Mouse (Mus musculus) MEL (cell line): Measurements from ENCODE around the gene Ipcef1. TPM values are rescaled to one million over a fixed set of nuclear protein-coding genes. Genes with fewer than 3 reads are reported as not detected.

Source experiments
- DNase-seq: peaks from one replicate; pipeline ENCODE4 v3.0.0; 2011; ENCODE audit warnings: low read depth, low spot score
- H3K27ac ChIP-seq: 2 replicates; pipeline ENCODE4 v1.5.1; 2012; ENCODE audit warnings: low read depth, mild to moderate bottlenecking, control low read depth, low read length, moderate library complexity; ENCODE audit not compliant: control insufficient read depth
- H3K27me3 ChIP-seq, 2 experiments: fragments of 150-350 bp in 1 of 2; sonication (generic) in 1 of 2; 2 replicates each; pipeline ENCODE4 v1.6.1; 2012; ENCODE audit warnings: low read length in 2 of 2, mild to moderate bottlenecking in 2 of 2, improper control_type of control experiment in 1 of 2, moderate library complexity in 1 of 2; ENCODE audit not compliant: insufficient read depth in 2 of 2, control insufficient read depth in 1 of 2
- H3K36me3 ChIP-seq, 2 experiments: 2 replicates each; pipeline ENCODE4 v1.6.1; 2012 to 2014; ENCODE audit warnings: low read length in 2 of 2, improper control_type of control experiment in 1 of 2, inconsistent platforms in 1 of 2, mild to moderate bottlenecking in 1 of 2; ENCODE audit not compliant: insufficient read depth in 2 of 2, control insufficient read depth in 1 of 2
- H3K4me1 ChIP-seq, 2 experiments: fragments of 150-350 bp in 1 of 2; sonication (generic) in 1 of 2; 2 replicates each; pipeline ENCODE4 v1.6.1; 2012; ENCODE audit warnings: low read length in 2 of 2, improper control_type of control experiment in 1 of 2, mild to moderate bottlenecking in 1 of 2; ENCODE audit not compliant: insufficient read depth in 2 of 2, control insufficient read depth in 1 of 2
- H3K4me3 ChIP-seq, 2 experiments: fragments of 150-350 bp in 1 of 2; sonication (generic) in 1 of 2; 2 replicates each; pipeline ENCODE4 v1.5.1; 2012; ENCODE audit warnings: low read depth in 2 of 2, low read length in 2 of 2, mild to moderate bottlenecking in 2 of 2, moderate library complexity in 2 of 2, control low read depth in 1 of 2, improper control_type of control experiment in 1 of 2; ENCODE audit not compliant: control insufficient read depth in 1 of 2, insufficient read depth in 1 of 2
- H3K79me2 ChIP-seq: 2 replicates; pipeline ENCODE4 v1.6.1; 2012; ENCODE audit warnings: mild to moderate bottlenecking, low read length, moderate library complexity; ENCODE audit not compliant: control insufficient read depth, poor library complexity, insufficient read depth
- H3K9ac ChIP-seq: 2 replicates; pipeline ENCODE4 v1.6.1; 2012; ENCODE audit warnings: low read depth, mild to moderate bottlenecking, control low read depth, low read length, moderate library complexity; ENCODE audit not compliant: control insufficient read depth, poor library complexity, severe bottlenecking
- H3K9me3 ChIP-seq: fragments of 150-350 bp; sonication (generic); replicated peaks from 2 replicates; pipeline ENCODE4 v1.6.1; 2012; ENCODE audit warnings: mild to moderate bottlenecking, low read length, improper control_type of control experiment, moderate library complexity; ENCODE audit not compliant: insufficient read depth
- BHLHE40 ChIP-seq: IDR thresholded peaks from 2 replicates; pipeline ENCODE4 v1.6.1; 2012; ENCODE audit warnings: low read depth, mild to moderate bottlenecking, inconsistent platforms, low read length, improper control_type of control experiment, borderline replicate concordance
- CHD1 ChIP-seq: IDR thresholded peaks from 2 replicates; pipeline ENCODE4 v1.6.1; 2012; ENCODE audit warnings: low read depth, mild to moderate bottlenecking, inconsistent platforms, low read length, improper control_type of control experiment
- ELF1 ChIP-seq: IDR thresholded peaks from 2 replicates; pipeline ENCODE4 v1.6.1; 2014; ENCODE audit warnings: low read depth, mild to moderate bottlenecking, inconsistent platforms, low read length, improper control_type of control experiment, moderate library complexity
- ETS1 ChIP-seq: IDR thresholded peaks from 2 replicates; pipeline ENCODE4 v1.6.1; 2012; ENCODE audit warnings: low read depth, mild to moderate bottlenecking, inconsistent platforms, low read length, improper control_type of control experiment, moderate library complexity
- GABPA ChIP-seq: IDR thresholded peaks from 2 replicates; pipeline ENCODE4 v1.6.1; 2012; ENCODE audit warnings: low read depth, mild to moderate bottlenecking, inconsistent platforms, low read length, improper control_type of control experiment, moderate library complexity
- JUND ChIP-seq: IDR thresholded peaks from 2 replicates; pipeline ENCODE4 v1.6.1; 2011; ENCODE audit warnings: low read depth, mild to moderate bottlenecking, improper control_type of control experiment, low read length
- MAX ChIP-seq: IDR thresholded peaks from 2 replicates; pipeline ENCODE4 v1.6.1; 2011; ENCODE audit warnings: low read length, improper control_type of control experiment
- MAZ ChIP-seq: IDR thresholded peaks from 2 replicates; pipeline ENCODE4 v1.6.1; 2012; ENCODE audit warnings: low read depth, mild to moderate bottlenecking, inconsistent platforms, low read length, improper control_type of control experiment
- MYC ChIP-seq: IDR thresholded peaks from 2 replicates; pipeline ENCODE4 v1.6.1; 2011; ENCODE audit warnings: low read depth, mild to moderate bottlenecking, low read length, improper control_type of control experiment, moderate library complexity
- POLR2A ChIP-seq, 2 experiments: IDR thresholded peaks; 2 replicates each; pipeline ENCODE4 v1.6.1; 2011 to 2012; ENCODE audit warnings: low read length in 2 of 2, mild to moderate bottlenecking in 2 of 2, control low read depth in 1 of 2, improper control_type of control experiment in 1 of 2, low read depth in 1 of 2, moderate library complexity in 1 of 2; ENCODE audit not compliant: control insufficient read depth in 1 of 2, insufficient read depth in 1 of 2, poor library complexity in 1 of 2
- POLR2AphosphoS2 ChIP-seq: IDR thresholded peaks from 2 replicates; pipeline ENCODE4 v1.6.1; 2011; ENCODE audit warnings: low read length, improper control_type of control experiment
- POLR2AphosphoS5 ChIP-seq: IDR thresholded peaks from 2 replicates; pipeline ENCODE4 v1.6.1; 2012; ENCODE audit warnings: low read depth, borderline replicate concordance, mild to moderate bottlenecking, inconsistent platforms, low read length, moderate library complexity, mixed read lengths
- RAD21 ChIP-seq: IDR thresholded peaks from 2 replicates; pipeline ENCODE4 v1.6.1; 2011; ENCODE audit warnings: mild to moderate bottlenecking, low read depth, low read length, improper control_type of control experiment
- RCOR1 ChIP-seq: IDR thresholded peaks from 2 replicates; pipeline ENCODE4 v1.6.1; 2012; ENCODE audit warnings: low read depth, mild to moderate bottlenecking, inconsistent platforms, low read length, improper control_type of control experiment
- SMC3 ChIP-seq: IDR thresholded peaks from 2 replicates; pipeline ENCODE4 v1.6.1; 2011; ENCODE audit warnings: low read depth, low read length, improper control_type of control experiment
- TBP ChIP-seq: IDR thresholded peaks from 2 replicates; pipeline ENCODE4 v1.8.0; 2011; ENCODE audit warnings: low read depth, low read length, improper control_type of control experiment
- UBTF ChIP-seq: IDR thresholded peaks from 2 replicates; pipeline ENCODE4 v1.6.1; 2012; ENCODE audit warnings: low read depth, mild to moderate bottlenecking, inconsistent platforms, low read length, improper control_type of control experiment, moderate library complexity, borderline replicate concordance; ENCODE audit not compliant: insufficient read depth
- USF1 ChIP-seq: IDR thresholded peaks from 2 replicates; pipeline ENCODE4 v1.6.1; 2014; ENCODE audit warnings: low read depth, mild to moderate bottlenecking, inconsistent platforms, low read length, improper control_type of control experiment, moderate library complexity
- ZC3H11A ChIP-seq: IDR thresholded peaks from 2 replicates; pipeline ENCODE4 v1.6.1; 2012; ENCODE audit warnings: low read depth, mild to moderate bottlenecking, inconsistent platforms, low read length, improper control_type of control experiment
- ZKSCAN1 ChIP-seq: IDR thresholded peaks from 2 replicates; pipeline ENCODE4 v1.6.1; 2012; ENCODE audit warnings: low read depth, mild to moderate bottlenecking, inconsistent platforms, low read length, improper control_type of control experiment, moderate library complexity
- ZMIZ1 ChIP-seq: IDR thresholded peaks from 2 replicates; pipeline ENCODE4 v1.6.1; 2012; ENCODE audit warnings: low read depth, mild to moderate bottlenecking, inconsistent platforms, low read length, improper control_type of control experiment, moderate library complexity
- ZNF384 ChIP-seq: IDR thresholded peaks from 2 replicates; pipeline ENCODE4 v1.6.1; 2012; ENCODE audit warnings: low read depth, mild to moderate bottlenecking, inconsistent platforms, low read length, improper control_type of control experiment
- polyA plus RNA-seq, 2 experiments: library from polyadenylated mRNA; stranded (reverse) in 1 of 2; unstranded in 1 of 2; fragments of >175 nt in 1 of 2; fragments of >200 nt in 1 of 2; gene quantifications; 2 replicates each; pipeline versions ENCODE4 v1.2.1 to v1.2.4; 2012; ENCODE audit warnings: low replicate concordance in 2 of 2, low read depth in 1 of 2; ENCODE audit not compliant: insufficient read length in 2 of 2, insufficient read depth in 1 of 2, missing spikeins in 1 of 2
- total RNA-seq: library from RNA; depleted of rRNA; stranded (reverse); fragments of 300-350 nt; gene quantifications from 2 replicates; pipeline ENCODE4 v1.2.3, GENCODE M21; 2012

The Ipcef1 gene
- total and polyA plus RNA-seq, 3 experiments: not detected

DNA sequence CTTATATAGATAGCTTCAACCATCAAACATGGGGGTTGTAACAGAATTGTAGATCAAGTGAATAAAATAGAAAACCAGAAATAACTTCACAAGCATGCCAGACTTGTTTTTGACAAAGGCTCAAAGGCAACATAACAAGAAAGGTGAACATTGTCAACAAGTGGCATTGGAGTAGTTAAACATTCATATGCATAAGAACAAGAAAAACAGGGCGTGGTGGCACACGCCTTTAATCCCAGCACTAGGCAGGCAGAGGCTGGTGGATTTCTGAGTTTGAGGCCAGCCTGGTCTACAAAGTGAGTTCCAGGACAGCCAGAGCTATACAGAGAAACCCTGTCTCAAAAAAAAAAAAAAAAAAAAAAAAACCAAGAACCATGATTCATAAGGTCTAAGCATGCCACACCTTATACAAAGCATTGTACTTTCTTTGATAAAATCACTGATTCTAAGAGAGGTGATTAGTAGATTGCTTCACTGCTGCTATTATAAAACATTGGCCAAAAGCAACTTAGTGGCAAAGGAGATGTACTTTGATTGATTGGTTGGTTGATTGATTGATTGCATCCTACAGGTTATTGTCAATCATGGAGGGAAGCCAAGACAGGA, 173.9 kb downstream of the Ipcef1 start:
- Histone ChIP-seq H3K9ac (no peak overlapping the region), H3K4me3 (no peak overlapping the region), H3K79me2 (no peaks in the 10 kb centered on the region), H3K4me1 (no peaks in the 10 kb centered on the region), H3K27ac (no peak overlapping the region), H3K9me3 (no peaks in the 10 kb centered on the region), H3K36me3 (no peaks in the 10 kb centered on the region), H3K27me3 (no peaks in the 10 kb centered on the region)
- TF ChIP-seq RCOR1 (no peak), ZC3H11A (no peak), ZMIZ1 (no peak), TBP (no peak), POLR2AphosphoS5 (no peak), JUND (no peak), GABPA (no peak), MYC (no peak), SMC3 (no peak), MAZ (no peak), BHLHE40 (no peak), UBTF (no peak)
- no peak for DNase-seq

DNA sequence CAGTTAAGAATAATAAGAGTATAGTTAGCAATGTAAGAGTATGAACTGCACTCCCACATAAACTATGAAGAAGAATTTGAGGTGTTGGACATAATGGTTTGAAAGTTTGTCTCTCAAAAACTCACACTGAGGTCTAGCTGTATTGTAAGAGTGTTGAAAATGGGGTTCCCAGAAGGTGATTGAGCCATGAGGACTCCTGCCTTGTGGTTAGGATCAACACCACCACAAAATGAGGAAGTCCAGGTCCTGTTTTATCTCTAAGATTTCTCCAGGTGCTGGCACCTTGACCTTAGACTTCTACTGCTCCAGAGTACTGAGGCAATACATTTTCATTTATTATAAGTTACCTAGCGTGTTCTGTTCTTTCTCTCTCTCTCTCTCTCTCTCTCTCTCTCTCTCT, 178.4 kb downstream of the Ipcef1 start:
- TF ChIP-seq JUND: no peak
- no peak for TF ChIP-seq RAD21
- TF ChIP-seq MAX: no peak
- no peak for TF ChIP-seq ZKSCAN1
- TF ChIP-seq TBP: no peak
- no peak for TF ChIP-seq ZNF384
- TF ChIP-seq POLR2AphosphoS2: no peak
- no peak for TF ChIP-seq ZC3H11A
- TF ChIP-seq USF1: no peak
- no peak for TF ChIP-seq ETS1
- TF ChIP-seq CHD1: no peak
- no peak for TF ChIP-seq ELF1
- no peak for TF ChIP-seq POLR2A (IDR thresholded peaks at IDR 0.05; ENCODE audit: control insufficient read depth in 1 of 2, insufficient read depth in 1 of 2, low read depth in 1 of 2, low read length in 2 of 2, poor library complexity in 1 of 2)
- H3K27ac ChIP-seq: no peak overlapping the region

More for the DNA sequence above, 178.4 kb downstream of the Ipcef1 start:
- no peaks in the 10 kb centered on the region for H3K4me1 ChIP-seq
- H3K4me3 ChIP-seq: no peak overlapping the region
- no peak overlapping the region for H3K9ac ChIP-seq
- no peaks in the 10 kb centered on the region for H3K36me3 ChIP-seq
- no peaks in the 10 kb centered on the region for H3K79me2 ChIP-seq
- DNase-seq: no peak
- H3K9me3 ChIP-seq: no peaks in the 10 kb centered on the region
- no peaks in the 10 kb centered on the region for H3K27me3 ChIP-seq
